Mouse (Mus musculus): ENCODE data around the gene Olfr584. TPM values are rescaled to one million over a fixed set of nuclear protein-coding genes. Genes with fewer than 3 reads are reported as not detected.

The Olfr584 gene
- polyA plus RNA-seq (2014; fragmentation: Nextera tagmentation; extraction: Ambion mirVana) = not detected in 2 replicates

GRCm38 (mm10) chr7:103081585-103081984, at the start of gene Olfr584:
Olfr584 (plus strand) TSS chr7:103081885.
- Histone ChIP-seq H3K9me3 (ENCODE audit: control insufficient read depth, low read length) (peaks cover 5% of the 10 kb centered on the region; the same call in 1 of the 2 replicates), H3K36me3 (ENCODE audit: control insufficient read depth, insufficient read depth, low read length) (no peaks in the 10 kb centered on the region), H3K4me2 (replicated peaks; ENCODE audit: low read depth, low read length) (no peak within 1 kb of the TSS), H3K27me3 (ENCODE audit: control insufficient read depth, insufficient read depth, low read length) (no peaks in the 10 kb centered on the region), H3K9ac (ENCODE audit: low read depth, low read length) (no peak within 1 kb of the TSS), H3K27ac (ENCODE audit: low read depth, low read length) (no peak within 1 kb of the TSS), H3K4me1 (ENCODE audit: control insufficient read depth, insufficient read depth, low read length) (no peaks in the 10 kb centered on the region), H3K4me3 (ENCODE audit: low read length) (no peak within 1 kb of the TSS)
- 83% methylated on average over 1 of the region's 1 CpGs for WGBS
- no peak for ATAC-seq (ENCODE audit: low FRiP score, low TSS enrichment)

- H3K27ac ChIP-seq (ENCODE audit: low read depth, low read length) = no peak within 1 kb of the TSS
Measured at GRCm38 (mm10) chr7:103037724-103038123, 44.0 kb upstream of the Olfr584 start, which contains the start of gene Olfr582. Olfr582 (plus strand) TSS chr7:103038024.

GRCm38 (mm10) chr7:103051000-103051399, 30.7 kb upstream of the Olfr584 start, which contains the start of gene Olfr583:
Olfr583 (plus strand) TSS chr7:103051300.
- Histone ChIP-seq H3K4me3 (ENCODE audit: low read length) (no peak within 1 kb of the TSS), H3K36me3 (ENCODE audit: control insufficient read depth, insufficient read depth, low read length) (no peaks in the 10 kb centered on the region), H3K9me3 (ENCODE audit: control insufficient read depth, low read length) (no peaks in the 10 kb centered on the region), H3K27me3 (ENCODE audit: control insufficient read depth, insufficient read depth, low read length) (no peaks in the 10 kb centered on the region), H3K27ac (ENCODE audit: low read depth, low read length) (no peak within 1 kb of the TSS), H3K4me2 (replicated peaks; ENCODE audit: low read depth, low read length) (no peak within 1 kb of the TSS), H3K9ac (ENCODE audit: low read depth, low read length) (no peak within 1 kb of the TSS), H3K4me1 (ENCODE audit: control insufficient read depth, insufficient read depth, low read length) (no peaks in the 10 kb centered on the region)
- ATAC-seq (ENCODE audit: low FRiP score, low TSS enrichment) = no peak
- WGBS = 92% methylated on average over 1 of the region's 1 CpGs

More at GRCm38 (mm10) chr7:103037724-103038123, 44.0 kb upstream of the Olfr584 start, which contains the start of gene Olfr582:
- Histone ChIP-seq H3K36me3 (ENCODE audit: control insufficient read depth, insufficient read depth, low read length) (no peaks in the 10 kb centered on the region), H3K9me3 (ENCODE audit: control insufficient read depth, low read length) (no peaks in the 10 kb centered on the region), H3K4me3 (ENCODE audit: low read length) (no peak within 1 kb of the TSS), H3K27me3 (ENCODE audit: control insufficient read depth, insufficient read depth, low read length) (no peaks in the 10 kb centered on the region), H3K9ac (ENCODE audit: low read depth, low read length) (no peak within 1 kb of the TSS), H3K4me1 (ENCODE audit: control insufficient read depth, insufficient read depth, low read length) (no peaks in the 10 kb centered on the region), H3K4me2 (replicated peaks; ENCODE audit: low read depth, low read length) (no peak within 1 kb of the TSS)
- no peak for ATAC-seq (ENCODE audit: low FRiP score, low TSS enrichment)

DNA sequence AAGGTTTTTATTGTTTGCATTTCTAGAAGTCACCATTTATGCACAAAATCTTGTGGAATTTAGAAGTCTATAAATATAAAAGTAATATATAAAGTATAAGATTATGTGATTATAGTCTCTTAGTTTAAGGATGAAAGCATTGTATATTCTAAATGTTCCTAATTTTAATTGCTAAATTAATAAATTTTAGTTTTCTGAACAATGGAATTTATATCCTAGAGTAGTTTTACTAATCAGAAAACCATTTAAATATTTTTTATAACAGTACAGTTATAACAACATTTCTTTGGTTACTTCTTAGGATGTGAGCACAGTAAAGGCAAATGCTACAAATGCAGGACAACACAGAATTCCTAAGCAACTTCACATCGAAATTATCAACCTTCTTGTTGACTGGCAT, 15.7 kb downstream of the Olfr584 start, which contains the start of gene Olfr585:
Olfr585 (plus strand) TSS at position 301 of the 400 bp plus-strand sequence.
- no peaks in the 10 kb centered on the region for H3K27me3 ChIP-seq (ENCODE audit: control insufficient read depth, insufficient read depth, low read length)
- no peak within 1 kb of the TSS for H3K4me2 ChIP-seq (replicated peaks; ENCODE audit: low read depth, low read length)
- H3K36me3 ChIP-seq (ENCODE audit: control insufficient read depth, insufficient read depth, low read length) = no peaks in the 10 kb centered on the region
- no peaks in the 10 kb centered on the region for H3K9me3 ChIP-seq (ENCODE audit: control insufficient read depth, low read length)
- WGBS = 95% methylated on average over 1 of the region's 1 CpGs
- no peak within 1 kb of the TSS for H3K9ac ChIP-seq (ENCODE audit: low read depth, low read length)
- no peak within 1 kb of the TSS for H3K27ac ChIP-seq (ENCODE audit: low read depth, low read length)
- no peaks in the 10 kb centered on the region for H3K4me1 ChIP-seq (ENCODE audit: control insufficient read depth, insufficient read depth, low read length)
- H3K4me3 ChIP-seq (ENCODE audit: low read length) = no peak within 1 kb of the TSS
- no peak for ATAC-seq (ENCODE audit: low FRiP score, low TSS enrichment)

- no peak overlapping the region for H3K9ac ChIP-seq (ENCODE audit: low read depth, low read length)
- H3K9me3 ChIP-seq (ENCODE audit: control insufficient read depth, low read length) = no peaks in the 10 kb centered on the region
- no peak overlapping the region for H3K4me3 ChIP-seq (ENCODE audit: low read length)
- H3K27ac ChIP-seq (ENCODE audit: low read depth, low read length) = no peak overlapping the region
- no peaks in the 10 kb centered on the region for H3K4me1 ChIP-seq (ENCODE audit: control insufficient read depth, insufficient read depth, low read length)
- no peak overlapping the region for H3K4me2 ChIP-seq (replicated peaks; ENCODE audit: low read depth, low read length)
- WGBS = 64% methylated on average over 3 of the region's 3 CpGs
- no peaks in the 10 kb centered on the region for H3K36me3 ChIP-seq (ENCODE audit: control insufficient read depth, insufficient read depth, low read length)
- no peak for ATAC-seq (ENCODE audit: low FRiP score, low TSS enrichment)
- no peaks in the 10 kb centered on the region for H3K27me3 ChIP-seq (ENCODE audit: control insufficient read depth, insufficient read depth, low read length)
Measured at GRCm38 (mm10) chr7:103119406-103119805, 37.7 kb downstream of the Olfr584 start.

DNA sequence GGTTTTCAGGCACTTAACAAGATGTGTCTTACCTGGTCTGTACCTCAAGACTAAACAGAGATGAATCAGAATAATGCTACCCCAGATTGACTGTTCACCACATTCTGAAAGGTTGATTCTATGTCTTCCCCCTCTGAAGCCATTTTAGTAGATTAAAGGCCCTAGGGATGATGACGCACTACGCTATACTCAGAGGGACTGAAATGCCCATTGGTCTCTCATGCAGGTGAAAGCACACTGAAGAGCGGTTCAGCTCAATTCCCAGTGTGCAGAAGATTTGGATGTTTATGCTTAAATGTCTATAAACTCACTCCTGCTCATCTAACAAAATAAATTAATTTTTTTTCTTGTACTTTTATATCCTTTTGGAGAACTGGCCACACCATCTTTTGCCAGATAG, 43.9 kb downstream of the Olfr584 start, which contains the start of gene Olfr586:
Olfr586 (minus strand) TSS at position 101 of the 400 bp plus-strand sequence.
- H3K36me3 ChIP-seq (ENCODE audit: control insufficient read depth, insufficient read depth, low read length) = no peaks in the 10 kb centered on the region
- WGBS = 86% methylated on average over 3 of the region's 3 CpGs
- no peak within 1 kb of the TSS for H3K4me2 ChIP-seq (replicated peaks; ENCODE audit: low read depth, low read length)
- no peaks in the 10 kb centered on the region for H3K27me3 ChIP-seq (ENCODE audit: control insufficient read depth, insufficient read depth, low read length)
- H3K9ac ChIP-seq (ENCODE audit: low read depth, low read length) = no peak within 1 kb of the TSS
- H3K4me1 ChIP-seq (ENCODE audit: control insufficient read depth, insufficient read depth, low read length) = no peaks in the 10 kb centered on the region
- no peak within 1 kb of the TSS for H3K27ac ChIP-seq (ENCODE audit: low read depth, low read length)
- ATAC-seq (ENCODE audit: low FRiP score, low TSS enrichment) = no peak
- H3K9me3 ChIP-seq (ENCODE audit: control insufficient read depth, low read length) = no peaks in the 10 kb centered on the region
- no peak within 1 kb of the TSS for H3K4me3 ChIP-seq (ENCODE audit: low read length)

Other genes starting within 250 kb of the Olfr584 start
- gene Olfr566, start 223.1 kb upstream of the Olfr584 start, polyA plus RNA-seq (2014; fragmentation: Nextera tagmentation; extraction: Ambion mirVana) = not detected in 2 replicates
- gene Olfr568, start 204.8 kb upstream of the Olfr584 start, polyA plus RNA-seq (2014; fragmentation: Nextera tagmentation; extraction: Ambion mirVana) = not detected in 2 replicates
- gene Olfr569, start 191.0 kb upstream of the Olfr584 start, polyA plus RNA-seq (2014; fragmentation: Nextera tagmentation; extraction: Ambion mirVana) = not detected in 2 replicates
- not detected in 2 replicates for gene Olfr570, start 187.3 kb upstream of the Olfr584 start, polyA plus RNA-seq (2014; fragmentation: Nextera tagmentation; extraction: Ambion mirVana)
- gene Olfr571, start 164.3 kb upstream of the Olfr584 start, polyA plus RNA-seq (2014; fragmentation: Nextera tagmentation; extraction: Ambion mirVana) = not detected in 2 replicates
- not detected in 2 replicates for gene Olfr572, start 157.5 kb upstream of the Olfr584 start, polyA plus RNA-seq (2014; fragmentation: Nextera tagmentation; extraction: Ambion mirVana)
- not detected in 2 replicates for gene Olfr573-ps1, start 139.3 kb upstream of the Olfr584 start, polyA plus RNA-seq (2014; fragmentation: Nextera tagmentation; extraction: Ambion mirVana)
- gene Olfr574, start 133.4 kb upstream of the Olfr584 start, polyA plus RNA-seq (2014; fragmentation: Nextera tagmentation; extraction: Ambion mirVana) = not detected in 2 replicates
- gene Olfr575, start 123.1 kb upstream of the Olfr584 start, polyA plus RNA-seq (2014; fragmentation: Nextera tagmentation; extraction: Ambion mirVana) = not detected in 2 replicates
- not detected in 2 replicates for gene Olfr576, start 119.2 kb upstream of the Olfr584 start, polyA plus RNA-seq (2014; fragmentation: Nextera tagmentation; extraction: Ambion mirVana)
- gene Olfr577, start 105.9 kb upstream of the Olfr584 start, polyA plus RNA-seq (2014; fragmentation: Nextera tagmentation; extraction: Ambion mirVana) = not detected in 2 replicates
- not detected in 2 replicates for gene Olfr578, start 92.6 kb upstream of the Olfr584 start, polyA plus RNA-seq (2014; fragmentation: Nextera tagmentation; extraction: Ambion mirVana)
- gene Olfr582, start 43.9 kb upstream of the Olfr584 start, polyA plus RNA-seq (2014; fragmentation: Nextera tagmentation; extraction: Ambion mirVana) = not detected in 2 replicates
- not detected in 2 replicates for gene Olfr583, start 30.6 kb upstream of the Olfr584 start, polyA plus RNA-seq (2014; fragmentation: Nextera tagmentation; extraction: Ambion mirVana)
- gene Olfr585, start 15.8 kb downstream of the Olfr584 start, polyA plus RNA-seq (2014; fragmentation: Nextera tagmentation; extraction: Ambion mirVana) = not detected in 2 replicates
- not detected in 2 replicates for gene Olfr586, start 43.8 kb downstream of the Olfr584 start, polyA plus RNA-seq (2014; fragmentation: Nextera tagmentation; extraction: Ambion mirVana)
- not detected in 2 replicates for gene Olfr588-ps1, start 59.0 kb downstream of the Olfr584 start, polyA plus RNA-seq (2014; fragmentation: Nextera tagmentation; extraction: Ambion mirVana)
- not detected in 2 replicates for gene Olfr589, start 74.5 kb downstream of the Olfr584 start, polyA plus RNA-seq (2014; fragmentation: Nextera tagmentation; extraction: Ambion mirVana)
- not detected in 2 replicates for gene Olfr591, start 96.5 kb downstream of the Olfr584 start, polyA plus RNA-seq (2014; fragmentation: Nextera tagmentation; extraction: Ambion mirVana)
- not detected in 2 replicates for gene Olfr592, start 102.9 kb downstream of the Olfr584 start, polyA plus RNA-seq (2014; fragmentation: Nextera tagmentation; extraction: Ambion mirVana)
- not detected in 2 replicates for gene Olfr593, start 130.0 kb downstream of the Olfr584 start, polyA plus RNA-seq (2014; fragmentation: Nextera tagmentation; extraction: Ambion mirVana)
- not detected in 2 replicates for gene Olfr594, start 135.1 kb downstream of the Olfr584 start, polyA plus RNA-seq (2014; fragmentation: Nextera tagmentation; extraction: Ambion mirVana)
- gene Usp17ld, start 170.6 kb downstream of the Olfr584 start, polyA plus RNA-seq (2014; fragmentation: Nextera tagmentation; extraction: Ambion mirVana) = not detected in 2 replicates
- gene Olfr596, start 223.8 kb downstream of the Olfr584 start, polyA plus RNA-seq (2014; fragmentation: Nextera tagmentation; extraction: Ambion mirVana) = not detected in 2 replicates
- not detected in 2 replicates for gene Olfr597, start 234.4 kb downstream of the Olfr584 start, polyA plus RNA-seq (2014; fragmentation: Nextera tagmentation; extraction: Ambion mirVana)
- not detected in 2 replicates for gene Olfr598, start 241.7 kb downstream of the Olfr584 start, polyA plus RNA-seq (2014; fragmentation: Nextera tagmentation; extraction: Ambion mirVana)

All from kidney, embryonic 14.5 days (tissue).